Mouse (Mus musculus) CH12.LX (cell line): Measurements from ENCODE around the gene Htr1d. TPM values are rescaled to one million over a fixed set of nuclear protein-coding genes. Genes with fewer than 3 reads are reported as not detected.

ENCODE experiments used
- DNase-seq: peaks from one replicate; pipeline ENCODE4 v3.0.0-alpha.2; 2013; ENCODE audit errors: extremely low read depth
- H3K27ac ChIP-seq: 2 replicates; pipeline ENCODE4 v1.5.1; 2012; ENCODE audit warnings: low read depth, mild to moderate bottlenecking, control low read depth, moderate library complexity; ENCODE audit not compliant: insufficient read depth
- H3K27me3 ChIP-seq: replicated peaks from 2 replicates; pipeline ENCODE3; 2012; ENCODE audit warnings: inconsistent platforms
- H3K36me3 ChIP-seq, 2 experiments: replicated peaks in 1 of 2; 2 replicates each; pipeline versions ENCODE3 to v1.6.1; 2012; ENCODE audit warnings: inconsistent platforms in 1 of 2, low read length in 1 of 2, mild to moderate bottlenecking in 1 of 2, mixed read lengths in 1 of 2, moderate library complexity in 1 of 2; ENCODE audit not compliant: control insufficient read depth in 1 of 2, insufficient read depth in 1 of 2
- H3K4me1 ChIP-seq, 2 experiments: 2 replicates each; pipeline ENCODE4 v1.6.1; 2012; ENCODE audit warnings: inconsistent platforms in 1 of 2, moderate library complexity in 1 of 2; ENCODE audit not compliant: insufficient read depth in 2 of 2, control insufficient read depth in 1 of 2
- H3K4me2 ChIP-seq: 2 replicates; pipeline ENCODE4 v1.6.1; 2012; ENCODE audit warnings: low read depth, mild to moderate bottlenecking, control low read depth; ENCODE audit not compliant: poor library complexity, insufficient read depth, severe bottlenecking
- H3K4me3 ChIP-seq, 3 experiments: fragments of 150-350 bp in 1 of 3; sonication (generic) in 1 of 3; replicated peaks in 1 of 3; 2 replicates each; pipeline versions ENCODE3 to v1.5.1; 2011 to 2012; ENCODE audit warnings: low read depth in 2 of 3, low read length in 2 of 3, mild to moderate bottlenecking in 2 of 3, moderate library complexity in 2 of 3, control low read depth in 1 of 3, improper control_type of control experiment in 1 of 3, inconsistent platforms in 1 of 3, mixed read lengths in 1 of 3; ENCODE audit not compliant: poor library complexity in 1 of 3
- H3K79me2 ChIP-seq: replicated peaks from 2 replicates; pipeline ENCODE4 v1.6.1; 2012; ENCODE audit warnings: mild to moderate bottlenecking, moderate library complexity; ENCODE audit not compliant: control insufficient read depth, poor library complexity, insufficient read depth, severe bottlenecking; ENCODE audit errors: extremely low read depth
- H3K9ac ChIP-seq: 2 replicates; pipeline ENCODE4 v1.6.1; 2012; ENCODE audit warnings: low read depth, mild to moderate bottlenecking, control low read depth, moderate library complexity; ENCODE audit not compliant: insufficient read depth
- H3K9me3 ChIP-seq: replicated peaks from 2 replicates; pipeline ENCODE3; 2012; ENCODE audit warnings: low read length, inconsistent platforms, mixed read lengths
- BHLHE40 ChIP-seq: IDR thresholded peaks from 2 replicates; pipeline ENCODE4 v1.6.1; 2011; ENCODE audit warnings: mild to moderate bottlenecking, low read depth, low read length, improper control_type of control experiment
- CHD1 ChIP-seq: IDR thresholded peaks from 2 replicates; pipeline ENCODE4 v1.6.1; 2012; ENCODE audit warnings: low read depth, low read length, improper control_type of control experiment, inconsistent platforms
- CHD2 ChIP-seq: IDR thresholded peaks from 2 replicates; pipeline ENCODE4 v1.6.1; 2011; ENCODE audit warnings: low read length, improper control_type of control experiment
- E2F4 ChIP-seq: IDR thresholded peaks from 2 replicates; pipeline ENCODE4 v1.6.1; 2011; ENCODE audit warnings: low read depth, low read length, improper control_type of control experiment; ENCODE audit not compliant: insufficient replicate concordance
- EP300 ChIP-seq: IDR thresholded peaks from 2 replicates; pipeline ENCODE4 v1.6.1; 2011; ENCODE audit warnings: low read length, improper control_type of control experiment
- ETS1 ChIP-seq: conservative IDR thresholded peaks from 2 replicates; pipeline ENCODE4 v1.6.1; 2012; ENCODE audit warnings: low read depth, mild to moderate bottlenecking, inconsistent platforms, low read length, improper control_type of control experiment, moderate library complexity
- HCFC1 ChIP-seq: IDR thresholded peaks from 2 replicates; pipeline ENCODE4 v1.6.1; 2012; ENCODE audit warnings: low read depth, mild to moderate bottlenecking, inconsistent platforms, low read length, improper control_type of control experiment
- KAT2A ChIP-seq: IDR thresholded peaks from 2 replicates; pipeline ENCODE4 v1.6.1; 2012; ENCODE audit warnings: low read length, improper control_type of control experiment, inconsistent platforms; ENCODE audit not compliant: insufficient replicate concordance
- MAX ChIP-seq: IDR thresholded peaks from 2 replicates; pipeline ENCODE4 v1.6.1; 2011; ENCODE audit warnings: low read length, improper control_type of control experiment
- NRF1 ChIP-seq: IDR thresholded peaks from 2 replicates; pipeline ENCODE4 v1.6.1; 2014; ENCODE audit warnings: low read depth, mild to moderate bottlenecking, inconsistent platforms, low read length, improper control_type of control experiment, moderate library complexity
- POLR2A ChIP-seq: IDR thresholded peaks from 2 replicates; pipeline ENCODE4 v1.6.1; 2011; ENCODE audit warnings: low read depth, mild to moderate bottlenecking, improper control_type of control experiment, low read length
- POLR2AphosphoS2 ChIP-seq: IDR thresholded peaks from 2 replicates; pipeline ENCODE4 v1.6.1; 2011; ENCODE audit warnings: low read depth, low read length, improper control_type of control experiment
- RAD21 ChIP-seq: IDR thresholded peaks from 2 replicates; pipeline ENCODE4 v1.6.1; 2011; ENCODE audit warnings: low read depth, mild to moderate bottlenecking, low read length, improper control_type of control experiment, moderate library complexity
- SIN3A ChIP-seq: IDR thresholded peaks from 2 replicates; pipeline ENCODE4 v1.6.1; 2012; ENCODE audit warnings: low read length, improper control_type of control experiment, inconsistent platforms
- SMC3 ChIP-seq: IDR thresholded peaks from 2 replicates; pipeline ENCODE4 v1.6.1; 2011; ENCODE audit warnings: low read depth, low read length, improper control_type of control experiment
- TBP ChIP-seq: conservative IDR thresholded peaks from 2 replicates; pipeline ENCODE4 v1.6.1; 2011; ENCODE audit warnings: low read depth, low read length, improper control_type of control experiment
- TCF12 ChIP-seq: IDR thresholded peaks from 2 replicates; pipeline ENCODE4 v1.6.1; 2014; ENCODE audit warnings: low read depth, mild to moderate bottlenecking, inconsistent platforms, low read length, improper control_type of control experiment
- USF1 ChIP-seq: IDR thresholded peaks from 2 replicates; pipeline ENCODE4 v1.6.1; 2014; ENCODE audit warnings: low read depth, mild to moderate bottlenecking, inconsistent platforms, low read length, improper control_type of control experiment
- USF2 ChIP-seq: conservative IDR thresholded peaks from 2 replicates; pipeline ENCODE4 v1.6.1; 2011; ENCODE audit warnings: low read depth, low read length, improper control_type of control experiment
- ZKSCAN1 ChIP-seq: IDR thresholded peaks from 2 replicates; pipeline ENCODE4 v1.6.1; 2012; ENCODE audit warnings: low read depth, inconsistent platforms, low read length, improper control_type of control experiment, borderline replicate concordance
- dilution Hi-C: fragments of 300-500 bp; cut with MboI; formaldehyde crosslinking; loops from 2 replicates; pipeline ENCODE4 v1.14.3; 2020; ENCODE audit warnings: low sequenced_read_pairs; ENCODE audit not compliant: extremely low pct_unique_long_range_greater_than_20kb, extremely low pct_ligation_motif_present
- in situ Hi-C: fragments of 300-500 bp; cut with MboI; formaldehyde crosslinking; loops from 3 replicates; pipeline ENCODE4 v1.14.3; 2019; ENCODE audit warnings: low sequenced_read_pairs, low pct_ligation_motif_present, low pct_unique_long_range_greater_than_20kb, mixed read lengths
- polyA plus RNA-seq: library from polyadenylated mRNA; unstranded; fragments of >175 nt; gene quantifications from 2 replicates; pipeline ENCODE4 v1.2.1, GENCODE M21; 2012; ENCODE audit warnings: low read depth; ENCODE audit not compliant: insufficient read length
- total RNA-seq, 2 experiments: library from RNA; depleted of rRNA; stranded (reverse); fragments of 300-350 nt in 1 of 2; fragments of >200 nt in 1 of 2; gene quantifications; 2 replicates each; pipeline ENCODE4 v1.2.3; 2012 to 2014

Htr1d gene
- total and polyA plus RNA-seq, 3 experiments: not detected

DNA sequence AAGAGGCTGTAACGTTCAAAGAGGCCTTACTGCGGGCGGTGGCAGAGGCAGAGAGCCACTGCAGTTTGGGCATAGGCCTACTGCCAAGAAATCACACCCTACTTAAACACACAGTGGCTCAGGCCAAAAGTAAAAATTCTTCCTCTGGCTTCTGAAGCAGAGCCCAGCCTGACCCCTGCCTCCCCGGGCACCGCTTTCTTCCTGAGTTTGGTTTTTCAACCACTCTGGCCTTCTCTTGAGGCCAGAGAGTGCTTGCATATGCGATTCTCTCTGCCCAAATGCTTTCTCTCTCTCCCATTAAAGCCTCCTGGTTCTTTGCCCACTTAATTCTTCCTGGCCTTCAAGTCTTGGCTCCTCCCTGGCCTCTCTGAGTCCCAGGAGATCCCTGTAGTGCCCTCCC is 39.5 kb upstream of the Htr1d start:
- Histone ChIP-seq H3K4me2 (no peak overlapping the region), H3K27ac (no peak overlapping the region), H3K9ac (no peak overlapping the region), H3K9me3 (peaks cover 16% of the 10 kb centered on the region), H3K4me1 (no peaks in the 10 kb centered on the region), H3K4me3 (no peak overlapping the region), H3K79me2 (no peaks in the 10 kb centered on the region), H3K36me3 (no peaks in the 10 kb centered on the region), H3K27me3 (peaks cover 30% of the 10 kb centered on the region)
- in situ Hi-C loops: loop anchor here (5.0 kb wide), 1 partner anchor 43 kb away; no protein-coding TSS in a partner anchor
- TF ChIP-seq RAD21: no peak
- TF ChIP-seq EP300: no peak
- TF ChIP-seq CHD2: no peak
- dilution Hi-C loops: no loop called here
- DNase-seq: no peak

DNA sequence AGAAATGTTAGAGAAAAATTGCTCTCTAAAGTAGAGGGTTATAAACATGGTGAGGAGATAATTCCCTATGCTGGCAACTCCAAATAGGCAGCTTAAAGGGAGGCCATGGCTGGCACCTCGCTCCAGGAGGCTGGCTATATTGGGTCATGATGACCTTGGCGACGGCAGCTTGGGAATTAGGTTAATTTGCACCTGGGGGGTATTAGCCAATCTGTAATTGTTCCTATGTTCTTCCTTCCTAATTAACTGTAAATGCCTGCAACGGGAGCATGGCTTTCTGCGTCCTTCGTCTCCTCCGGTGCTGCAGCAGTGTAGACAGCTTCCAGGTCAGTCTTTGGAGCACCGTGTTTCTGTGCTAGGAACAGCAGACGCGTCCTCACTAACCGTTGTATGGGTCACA is 36.1 kb upstream of the Htr1d start:
- no peaks in the 10 kb centered on the region for H3K4me1 ChIP-seq
- no peaks in the 10 kb centered on the region for H3K79me2 ChIP-seq
- no peak overlapping the region for H3K27ac ChIP-seq
- peaks cover 47% of the 10 kb centered on the region for H3K27me3 ChIP-seq
- in situ Hi-C loops (no loop called here), dilution Hi-C loops (no loop called here)
- no peaks in the 10 kb centered on the region for H3K36me3 ChIP-seq
- DNase-seq: no peak
- H3K9me3 ChIP-seq: peaks cover 10% of the 10 kb centered on the region
- no peak overlapping the region for H3K4me2 ChIP-seq
- no peak for TF ChIP-seq CHD1
- TF ChIP-seq EP300: no peak
- TF ChIP-seq NRF1: no peak
- no peak for TF ChIP-seq ETS1
- TF ChIP-seq TCF12: no peak
- no peak for TF ChIP-seq POLR2A
- TF ChIP-seq E2F4: no peak
- no peak for TF ChIP-seq RAD21
- no peak for TF ChIP-seq POLR2AphosphoS2
- TF ChIP-seq HCFC1: no peak
- no peak for TF ChIP-seq KAT2A
- no peak for TF ChIP-seq MAX
- TF ChIP-seq TBP: no peak
- TF ChIP-seq USF2: no peak
- TF ChIP-seq SIN3A: no peak
- TF ChIP-seq BHLHE40: no peak
- TF ChIP-seq ZKSCAN1: no peak
- no peak for TF ChIP-seq USF1
- no peak for TF ChIP-seq SMC3
- no peak overlapping the region for H3K9ac ChIP-seq
- H3K4me3 ChIP-seq: no peak overlapping the region
